Mouse (Mus musculus) hindbrain, embryonic 11.5 days (tissue): ENCODE results near the gene Irf6. TPM values are rescaled to one million over a fixed set of nuclear protein-coding genes. Genes with fewer than 3 reads are reported as not detected.

Source experiments
- ATAC-seq: fragments of 200-750 bp; cut with Nextera tagmentation; 2 replicates; pipeline ENCODE4 v1.8.0; 2017; ENCODE audit warnings: mild to moderate bottlenecking, moderate TSS enrichment, moderate library complexity; ENCODE audit not compliant: low FRiP score
- DNase-seq: peaks from one replicate; pipeline ENCODE4 v3.0.0-alpha.2; 2015; ENCODE audit warnings: low spot score
- H3K27ac ChIP-seq: fragments of 300-500 bp; sonication (generic); 2 replicates; pipeline ENCODE4 v1.5.1; 2014; ENCODE audit warnings: mild to moderate bottlenecking, low read depth, low read length
- H3K27me3 ChIP-seq: fragments of 300-500 bp; sonication (generic); 2 replicates; pipeline ENCODE4 v1.6.1; 2014; ENCODE audit warnings: mild to moderate bottlenecking, low read length, moderate library complexity, mixed read lengths; ENCODE audit not compliant: control insufficient read depth, insufficient read depth
- H3K36me3 ChIP-seq: fragments of 300-500 bp; sonication (generic); 2 replicates; pipeline ENCODE4 v1.6.1; 2014; ENCODE audit warnings: mild to moderate bottlenecking, low read length, moderate library complexity, mixed read lengths; ENCODE audit not compliant: control insufficient read depth, insufficient read depth
- H3K4me1 ChIP-seq: fragments of 300-500 bp; sonication (generic); replicated peaks from 2 replicates; pipeline ENCODE4 v1.6.1; 2014; ENCODE audit warnings: low read length, mixed read lengths; ENCODE audit not compliant: control insufficient read depth, insufficient read depth
- H3K4me2 ChIP-seq: fragments of 300-500 bp; sonication (generic); replicated peaks from 2 replicates; pipeline ENCODE4 v1.6.1; 2014; ENCODE audit warnings: mild to moderate bottlenecking, low read depth, low read length
- H3K4me3 ChIP-seq: fragments of 300-500 bp; sonication (generic); 2 replicates; pipeline ENCODE4 v1.5.1; 2014; ENCODE audit warnings: low read depth, low read length
- H3K9ac ChIP-seq: fragments of 300-500 bp; sonication (generic); 2 replicates; pipeline ENCODE4 v1.6.1; 2014; ENCODE audit warnings: low read depth, low read length
- H3K9me3 ChIP-seq: fragments of 300-500 bp; sonication (generic); 2 replicates; pipeline ENCODE4 v1.6.1; 2016; ENCODE audit warnings: low read length; ENCODE audit not compliant: control insufficient read depth
- WGBS: fragments of 180-500 bp; shearing (Covaris S2); extraction: QIAGEN DNeasy Blood & Tissue Kit; methylation state at CpG from one replicate; pipeline ENCODE4 v1.1.7; 2014; 5-methylcytosine and 5-hydroxymethylcytosine counted together
- polyA plus RNA-seq: library from polyadenylated mRNA; unstranded; fragments of >200 nt; fragmentation: Nextera tagmentation; extraction: Ambion mirVana; gene quantifications from 2 replicates; pipeline ENCODE4 v1.2.1, GENCODE M21; 2014

Irf6 gene
- polyA plus RNA-seq, 1 experiment from 2014 or later = 3.1 TPM

DNA sequence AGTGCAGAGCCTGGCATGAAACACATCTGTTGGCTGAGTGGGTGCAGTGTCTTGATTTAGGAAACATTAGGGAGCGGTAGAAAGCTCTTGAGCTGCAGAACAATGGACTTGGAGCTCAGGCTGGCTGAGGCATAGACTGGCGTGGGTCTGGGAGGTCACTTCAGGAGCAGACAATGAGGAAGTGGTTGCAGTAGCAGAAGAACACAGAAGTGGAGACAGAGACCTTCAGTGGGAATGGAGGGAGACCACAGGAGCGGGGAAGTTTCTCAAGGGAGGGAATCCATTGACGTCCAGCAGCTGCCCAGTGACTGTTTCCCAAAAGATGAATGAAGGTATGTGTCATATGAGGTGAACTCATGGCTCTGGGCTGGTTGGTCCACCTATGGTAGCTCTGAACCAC, 7.8 kb upstream of the Irf6 start:
- no peaks in the 10 kb centered on the region for H3K9me3 ChIP-seq
- DNase-seq = no peak
- no peaks in the 10 kb centered on the region for H3K36me3 ChIP-seq
- H3K4me3 ChIP-seq = no peak overlapping the region
- no peaks in the 10 kb centered on the region for H3K4me1 ChIP-seq
- WGBS = 81% methylated on average over 4 of the region's 4 CpGs
- H3K27me3 ChIP-seq = no peaks in the 10 kb centered on the region
- no peak overlapping the region for H3K9ac ChIP-seq
- no peak overlapping the region for H3K4me2 ChIP-seq
- no peak for ATAC-seq
- no peak overlapping the region for H3K27ac ChIP-seq

DNA sequence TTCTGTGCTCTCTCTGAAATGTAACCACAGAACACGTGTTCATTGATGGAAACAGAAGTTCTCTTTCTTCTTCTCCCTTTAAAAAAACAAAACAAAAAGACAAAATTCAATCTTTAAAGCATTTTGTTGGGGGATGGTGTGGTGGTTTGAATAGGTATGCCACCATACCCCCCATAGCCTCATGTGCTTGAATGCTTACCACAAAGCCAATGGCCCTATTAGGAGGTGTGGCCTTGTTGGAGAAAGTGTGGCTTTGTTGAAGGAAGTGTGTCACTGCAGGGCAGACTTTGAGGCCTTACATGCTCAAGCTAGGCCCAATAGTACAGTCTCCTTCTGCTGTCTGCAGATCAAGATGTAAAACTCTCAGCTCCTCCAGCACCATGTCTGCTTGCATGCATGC, 6.5 kb upstream of the Irf6 start:
- H3K9me3 ChIP-seq = no peaks in the 10 kb centered on the region
- H3K4me3 ChIP-seq = no peak overlapping the region
- H3K36me3 ChIP-seq = no peaks in the 10 kb centered on the region
- H3K27me3 ChIP-seq = no peaks in the 10 kb centered on the region
- WGBS = 84% methylated on average over 1 of the region's 1 CpGs
- DNase-seq (no peak), ATAC-seq (no peak)
- H3K27ac ChIP-seq = no peak overlapping the region
- H3K4me1 ChIP-seq = 0 out of 2 replicates have a peak, but pooled peaks cover 2% of the 10 kb centered on the region
- no peak overlapping the region for H3K4me2 ChIP-seq
- no peak overlapping the region for H3K9ac ChIP-seq

GRCm38 (mm10) chr1:193149231-193149630, 3.7 kb upstream of the Irf6 start:
- Histone ChIP-seq H3K9ac (no peak overlapping the region), H3K4me3 (no peak overlapping the region), H3K9me3 (no peaks in the 10 kb centered on the region), H3K27me3 (peaks cover 24% of the 10 kb centered on the region), H3K27ac (no peak overlapping the region), H3K36me3 (no peaks in the 10 kb centered on the region), H3K4me1 (0 out of 2 replicates have a peak, but pooled peaks cover 3% of the 10 kb centered on the region), H3K4me2 (no peak overlapping the region)
- ATAC-seq = no peak
- no peak for DNase-seq
- 72% methylated on average over 3 of the region's 3 CpGs for WGBS

- Histone ChIP-seq H3K9ac (no peak overlapping the region), H3K27me3 (peaks cover 31% of the 10 kb centered on the region)
Observed at GRCm38 (mm10) chr1:193151134-193151533, 1.8 kb upstream of the Irf6 start.

GRCm38 (mm10) chr1:193153561-193153960, 650 bp downstream of the Irf6 start:
- no peak overlapping the region for H3K9ac ChIP-seq

More at GRCm38 (mm10) chr1:193151134-193151533, 1.8 kb upstream of the Irf6 start:
- ATAC-seq (0 out of 2 replicates have a peak, but pooled peaks have one; percentile 27), DNase-seq (no peak)
- Histone ChIP-seq H3K9me3 (no peaks in the 10 kb centered on the region), H3K27ac (no peak overlapping the region), H3K36me3 (no peaks in the 10 kb centered on the region), H3K4me1 (0 out of 2 replicates have a peak, but pooled peaks cover 3% of the 10 kb centered on the region), H3K4me3 (no peak overlapping the region), H3K4me2 (no peak overlapping the region)
- 48% methylated on average over 7 of the region's 7 CpGs for WGBS

GRCm38 (mm10) chr1:193156316-193157110, 3.6 kb downstream of the Irf6 start:
- Histone ChIP-seq H3K4me1 (0 out of 2 replicates have a peak, but pooled peaks cover 2% of the 10 kb centered on the region), H3K27me3 (peaks cover 31% of the 10 kb centered on the region), H3K4me2 (no peak overlapping the region), H3K9me3 (no peaks in the 10 kb centered on the region), H3K36me3 (no peaks in the 10 kb centered on the region), H3K27ac (no peak overlapping the region), H3K4me3 (no peak overlapping the region), H3K9ac (no peak overlapping the region)
- WGBS = 81% methylated on average over 15 of the region's 15 CpGs
- no peak for DNase-seq
- ATAC-seq = no peak

More at GRCm38 (mm10) chr1:193153561-193153960, 650 bp downstream of the Irf6 start:
- Histone ChIP-seq H3K27me3 (peaks cover 31% of the 10 kb centered on the region), H3K9me3 (no peaks in the 10 kb centered on the region), H3K27ac (no peak overlapping the region), H3K4me3 (no peak overlapping the region), H3K4me1 (0 out of 2 replicates have a peak, but pooled peaks cover 3% of the 10 kb centered on the region), H3K36me3 (no peaks in the 10 kb centered on the region), H3K4me2 (no peak overlapping the region)
- ATAC-seq = no peak
- 21% methylated on average over 16 of the region's 16 CpGs for WGBS
- DNase-seq = peak; percentile 16

GRCm38 (mm10) chr1:193157111-193157492, 4.2 kb downstream of the Irf6 start:
- no peak overlapping the region for H3K4me2 ChIP-seq
- H3K27me3 ChIP-seq = peaks cover 28% of the 10 kb centered on the region
- DNase-seq (no peak), ATAC-seq (no peak)
- no peak overlapping the region for H3K4me3 ChIP-seq
- no peak overlapping the region for H3K27ac ChIP-seq
- no peaks in the 10 kb centered on the region for H3K36me3 ChIP-seq
- WGBS = 73% methylated on average over 8 of the region's 8 CpGs
- no peaks in the 10 kb centered on the region for H3K9me3 ChIP-seq
- H3K4me1 ChIP-seq = 0 out of 2 replicates have a peak, but pooled peaks cover 2% of the 10 kb centered on the region
- no peak overlapping the region for H3K9ac ChIP-seq

GRCm38 (mm10) chr1:193159163-193159562, 6.3 kb downstream of the Irf6 start:
- no peaks in the 10 kb centered on the region for H3K36me3 ChIP-seq
- H3K4me1 ChIP-seq = no peaks in the 10 kb centered on the region
- ATAC-seq (no peak), DNase-seq (no peak)
- H3K27me3 ChIP-seq = peaks cover 7% of the 10 kb centered on the region; the same call in 1 of the 2 replicates
- H3K4me2 ChIP-seq = no peak overlapping the region
- no peak overlapping the region for H3K4me3 ChIP-seq
- WGBS = 58% methylated on average over 3 of the region's 3 CpGs
- no peak overlapping the region for H3K27ac ChIP-seq
- no peak overlapping the region for H3K9ac ChIP-seq
- no peaks in the 10 kb centered on the region for H3K9me3 ChIP-seq

DNA sequence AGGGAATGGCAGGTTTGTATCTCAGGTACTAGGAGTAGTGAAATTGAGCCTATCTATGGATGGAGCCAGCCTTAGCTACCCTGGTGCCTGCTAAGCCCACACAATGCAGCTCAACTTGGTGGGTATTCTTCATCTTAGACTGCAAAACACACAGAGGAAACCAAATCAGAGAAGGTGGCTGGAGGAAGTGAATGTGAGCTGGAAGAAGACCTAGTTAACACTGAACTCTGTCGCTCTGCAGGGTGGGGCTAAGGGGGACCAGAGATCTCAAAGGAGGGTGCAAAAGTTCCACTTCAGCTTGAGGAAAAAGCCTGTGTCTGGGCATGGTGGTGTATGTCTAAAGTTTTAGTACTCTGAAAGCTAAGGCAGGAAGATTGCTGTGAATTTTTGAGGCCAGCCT, 6.7 kb downstream of the Irf6 start:
- H3K27ac ChIP-seq = no peak overlapping the region
- no peak for ATAC-seq
- 68% methylated on average over 1 of the region's 1 CpGs for WGBS
- no peak for DNase-seq
- H3K9ac ChIP-seq = no peak overlapping the region
- no peaks in the 10 kb centered on the region for H3K36me3 ChIP-seq
- H3K4me3 ChIP-seq = no peak overlapping the region
- H3K27me3 ChIP-seq = peaks cover 3% of the 10 kb centered on the region; the same call in 1 of the 2 replicates
- no peak overlapping the region for H3K4me2 ChIP-seq
- no peaks in the 10 kb centered on the region for H3K4me1 ChIP-seq
- H3K9me3 ChIP-seq = no peaks in the 10 kb centered on the region
